Mouse (Mus musculus) embryonic facial prominence, embryonic 15.5 days (tissue): ENCODE results near the gene Sct. TPM values are rescaled to one million over a fixed set of nuclear protein-coding genes. Genes with fewer than 3 reads are reported as not detected.
A peak's percentile ranks its signal among the peaks of the same experiment; 100 is the strongest.

Experiments
- ATAC-seq: fragments of 200-750 bp; cut with Nextera tagmentation; 2 replicates; pipeline ENCODE4 v1.8.0; 2017; ENCODE audit warnings: low read depth, moderate TSS enrichment; ENCODE audit not compliant: insufficient number of reproducible peaks, low FRiP score, low TSS enrichment
- H3K27ac ChIP-seq: fragments of 300-500 bp; sonication (generic); replicated peaks from 2 replicates; pipeline ENCODE4 v1.5.1; 2015; ENCODE audit warnings: mild to moderate bottlenecking, inconsistent platforms
- H3K27me3 ChIP-seq: fragments of 300-500 bp; sonication (generic); 2 replicates; pipeline ENCODE4 v1.6.1; 2015; ENCODE audit warnings: inconsistent platforms
- H3K36me3 ChIP-seq: fragments of 300-500 bp; sonication (generic); 2 replicates; pipeline ENCODE4 v1.6.1; 2015; ENCODE audit warnings: mild to moderate bottlenecking, inconsistent platforms
- H3K4me1 ChIP-seq: fragments of 300-500 bp; sonication (generic); 2 replicates; pipeline ENCODE4 v1.6.1; 2015; ENCODE audit warnings: inconsistent platforms
- H3K4me2 ChIP-seq: fragments of 300-500 bp; sonication (generic); replicated peaks from 2 replicates; pipeline ENCODE4 v1.6.1; 2015; ENCODE audit warnings: mild to moderate bottlenecking, inconsistent platforms
- H3K4me3 ChIP-seq: fragments of 300-500 bp; sonication (generic); replicated peaks from 2 replicates; pipeline ENCODE4 v1.5.1; 2015; ENCODE audit warnings: mild to moderate bottlenecking, inconsistent platforms
- H3K9ac ChIP-seq: fragments of 300-500 bp; sonication (generic); 2 replicates; pipeline ENCODE4 v1.6.1; 2015; ENCODE audit warnings: inconsistent platforms
- H3K9me3 ChIP-seq: fragments of 300-500 bp; sonication (generic); replicated peaks from 2 replicates; pipeline ENCODE4 v1.6.1; 2016; ENCODE audit warnings: inconsistent platforms
- WGBS: fragments of 180-500 bp; shearing (Covaris S2); methylation state at CpG from one replicate; pipeline ENCODE4 v1.1.7; 2015; 5-methylcytosine and 5-hydroxymethylcytosine counted together
- polyA plus RNA-seq: library from polyadenylated mRNA; unstranded; fragments of >200 nt; fragmentation: Nextera tagmentation; extraction: Ambion mirVana; gene quantifications from 2 replicates; pipeline ENCODE4 v1.2.1, GENCODE M21; 2015

The Sct gene
- polyA plus RNA-seq, 1 experiment from 2014 or later = 5.3 TPM

- Histone ChIP-seq H3K9ac (no peak overlapping the region), H3K4me2 (no peak overlapping the region), H3K36me3 (no peaks in the 10 kb centered on the region), H3K27ac (no peak overlapping the region), H3K27me3 (0 out of 2 replicates have a peak, but pooled peaks cover 3% of the 10 kb centered on the region), H3K9me3 (no peaks in the 10 kb centered on the region), H3K4me1 (peaks cover 11% of the 10 kb centered on the region), H3K4me3 (no peak overlapping the region)
- no peak for ATAC-seq
- 80% methylated on average over 4 of the region's 4 CpGs for WGBS
Observed at GRCm38 (mm10) chr7:141282756-141283155, 3.8 kb upstream of the Sct start.

GRCm38 (mm10) chr7:141281442-141281841 lies 2.5 kb upstream of the Sct start:
- H3K36me3 ChIP-seq = no peaks in the 10 kb centered on the region
- H3K27ac ChIP-seq = no peak overlapping the region
- no peak overlapping the region for H3K9ac ChIP-seq
- peaks cover 11% of the 10 kb centered on the region for H3K4me1 ChIP-seq
- H3K9me3 ChIP-seq = no peaks in the 10 kb centered on the region
- no peak overlapping the region for H3K4me3 ChIP-seq
- WGBS = 52% methylated on average over 6 of the region's 6 CpGs
- 0 out of 2 replicates have a peak, but pooled peaks cover 3% of the 10 kb centered on the region for H3K27me3 ChIP-seq
- ATAC-seq = no peak
- H3K4me2 ChIP-seq = no peak overlapping the region

- peaks cover 11% of the 10 kb centered on the region for H3K4me1 ChIP-seq
- no peak overlapping the region for H3K27ac ChIP-seq
- WGBS = 69% methylated on average over 11 of the region's 11 CpGs
- no peaks in the 10 kb centered on the region for H3K9me3 ChIP-seq
- no peak overlapping the region for H3K9ac ChIP-seq
- peak overlapping the region; percentile 48; the same call in 1 of the 2 replicates for H3K4me3 ChIP-seq
- no peak for ATAC-seq
- 0 out of 2 replicates have a peak, but pooled peaks cover 3% of the 10 kb centered on the region for H3K27me3 ChIP-seq
- H3K4me2 ChIP-seq = peak overlapping the region; percentile 96; the same call in 1 of the 2 replicates
- no peaks in the 10 kb centered on the region for H3K36me3 ChIP-seq
Observed at GRCm38 (mm10) chr7:141277701-141278678, 943 bp downstream of the Sct start.

- 60% methylated on average over 11 of the region's 11 CpGs for WGBS
- Histone ChIP-seq H3K4me2 (no peak within 1 kb of the TSS), H3K9ac (no peak within 1 kb of the TSS), H3K4me3 (no peak within 1 kb of the TSS), H3K27ac (no peak within 1 kb of the TSS), H3K4me1 (peaks cover 11% of the 10 kb centered on the region), H3K9me3 (no peaks in the 10 kb centered on the region), H3K27me3 (0 out of 2 replicates have a peak, but pooled peaks cover 3% of the 10 kb centered on the region), H3K36me3 (no peaks in the 10 kb centered on the region)
- ATAC-seq = no peak
Observed at GRCm38 (mm10) chr7:141276546-141276945, 2.4 kb downstream of the Sct start, which contains the start of gene Cdhr5. TSS of gene Cdhr5 (minus strand) at chr7:141276786.

GRCm38 (mm10) chr7:141275356-141275755 lies 3.6 kb downstream of the Sct start:
- 63% methylated on average over 9 of the region's 9 CpGs for WGBS
- no peak overlapping the region for H3K9ac ChIP-seq
- no peaks in the 10 kb centered on the region for H3K9me3 ChIP-seq
- H3K27ac ChIP-seq = no peak overlapping the region
- no peak for ATAC-seq
- no peaks in the 10 kb centered on the region for H3K36me3 ChIP-seq
- H3K4me2 ChIP-seq = no peak overlapping the region
- H3K4me3 ChIP-seq = no peak overlapping the region
- H3K27me3 ChIP-seq = 0 out of 2 replicates have a peak, but pooled peaks cover 3% of the 10 kb centered on the region
- peaks cover 11% of the 10 kb centered on the region for H3K4me1 ChIP-seq

- no peak for ATAC-seq
- no peaks in the 10 kb centered on the region for H3K27me3 ChIP-seq
- no peak overlapping the region for H3K9ac ChIP-seq
- no peaks in the 10 kb centered on the region for H3K36me3 ChIP-seq
- H3K27ac ChIP-seq = no peak overlapping the region
- H3K9me3 ChIP-seq = no peaks in the 10 kb centered on the region
- WGBS = 79% methylated on average over 3 of the region's 3 CpGs
- no peak overlapping the region for H3K4me2 ChIP-seq
- peaks cover 9% of the 10 kb centered on the region for H3K4me1 ChIP-seq
- no peak overlapping the region for H3K4me3 ChIP-seq
Observed at GRCm38 (mm10) chr7:141270631-141271030, 8.3 kb downstream of the Sct start.

GRCm38 (mm10) chr7:141269273-141269545 lies 9.7 kb downstream of the Sct start:
- Histone ChIP-seq H3K27me3 (no peaks in the 10 kb centered on the region), H3K27ac (no peak overlapping the region), H3K4me2 (peak overlapping the region; percentile 12; the same call in 1 of the 2 replicates), H3K4me3 (no peak overlapping the region), H3K9me3 (no peaks in the 10 kb centered on the region), H3K9ac (no peak overlapping the region), H3K4me1 (peaks cover 18% of the 10 kb centered on the region), H3K36me3 (0 out of 2 replicates have a peak, but pooled peaks cover 1% of the 10 kb centered on the region)
- no peak for ATAC-seq
- 82% methylated on average over 14 of the region's 14 CpGs for WGBS

GRCm38 (mm10) chr7:141268466-141269272 lies 10.3 kb downstream of the Sct start:
- WGBS = 77% methylated on average over 24 of the region's 24 CpGs
- peak overlapping the region; percentile 12; the same call in 1 of the 2 replicates for H3K4me2 ChIP-seq
- peaks cover 6% of the 10 kb centered on the region for H3K36me3 ChIP-seq
- H3K9ac ChIP-seq = no peak overlapping the region
- no peak overlapping the region for H3K27ac ChIP-seq
- no peaks in the 10 kb centered on the region for H3K27me3 ChIP-seq
- ATAC-seq = no peak
- no peak overlapping the region for H3K4me3 ChIP-seq
- H3K9me3 ChIP-seq = no peaks in the 10 kb centered on the region
- peaks cover 18% of the 10 kb centered on the region for H3K4me1 ChIP-seq

GRCm38 (mm10) chr7:141265739-141266561 lies 13.0 kb downstream of the Sct start, which contains the start of gene Irf7:
TSS of gene Irf7 (minus strand) at chr7:141266481.
- Histone ChIP-seq H3K27ac (no peak within 1 kb of the TSS), H3K4me2 (peak within 1 kb of the TSS; percentile 83), H3K27me3 (no peaks in the 10 kb centered on the region), H3K36me3 (peaks cover 34% of the 10 kb centered on the region), H3K9me3 (no peaks in the 10 kb centered on the region), H3K9ac (peak within 1 kb of the TSS; percentile 45), H3K4me1 (peaks cover 18% of the 10 kb centered on the region), H3K4me3 (peak within 1 kb of the TSS; percentile 55)
- peak; percentile 49 for ATAC-seq
- WGBS = 9% methylated on average over 25 of the region's 25 CpGs

GRCm38 (mm10) chr7:141265411-141265738 lies 13.6 kb downstream of the Sct start:
- H3K4me3 ChIP-seq = peak overlapping the region; percentile 55
- peaks cover 39% of the 10 kb centered on the region for H3K36me3 ChIP-seq
- H3K27me3 ChIP-seq = no peaks in the 10 kb centered on the region
- peaks cover 18% of the 10 kb centered on the region for H3K4me1 ChIP-seq
- no peak overlapping the region for H3K9ac ChIP-seq
- H3K9me3 ChIP-seq = no peaks in the 10 kb centered on the region
- no peak overlapping the region for H3K27ac ChIP-seq
- H3K4me2 ChIP-seq = peak overlapping the region; percentile 83
- ATAC-seq = no peak
- 32% methylated on average over 11 of the region's 11 CpGs for WGBS
